Mouse (Mus musculus) liver, embryonic 14 days (tissue): ENCODE measurements around the gene Tmprss7. TPM values are rescaled to one million over a fixed set of nuclear protein-coding genes. Genes with fewer than 3 reads are reported as not detected.

ENCODE experiments used
- polyA plus RNA-seq: library from polyadenylated mRNA; depleted of rRNA; stranded (reverse); fragments of >200 nt; gene quantifications from 2 replicates; pipeline ENCODE4 v1.2.3, GENCODE M21; 2012; rRNA removed

The Tmprss7 gene
- polyA plus RNA-seq, result 0.23 and 0.31 TPM in 2 replicates

DNA sequence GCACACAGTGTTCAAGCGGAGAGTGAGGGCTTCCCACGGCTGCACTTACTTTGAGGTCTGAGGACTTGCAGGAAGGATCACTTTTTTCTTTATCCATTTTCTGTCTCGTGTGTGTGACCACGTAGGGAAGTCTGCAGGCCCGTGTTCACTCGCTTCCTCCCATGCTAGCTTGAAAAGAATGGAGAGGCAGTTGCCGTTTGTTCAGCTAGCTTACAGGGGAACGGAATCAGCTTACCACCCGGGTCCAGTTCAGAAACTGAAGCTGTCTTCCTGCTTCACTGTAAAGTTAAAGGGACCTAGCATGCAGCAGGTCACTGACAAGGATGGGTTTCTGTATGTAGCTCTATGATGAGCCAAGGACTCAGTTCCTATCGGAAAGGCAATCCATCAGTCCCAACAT, at the start of gene Tmprss7:
Gene Tmprss7, minus strand, starts transcription at position 101 of the 400 bp plus-strand sequence.

DNA sequence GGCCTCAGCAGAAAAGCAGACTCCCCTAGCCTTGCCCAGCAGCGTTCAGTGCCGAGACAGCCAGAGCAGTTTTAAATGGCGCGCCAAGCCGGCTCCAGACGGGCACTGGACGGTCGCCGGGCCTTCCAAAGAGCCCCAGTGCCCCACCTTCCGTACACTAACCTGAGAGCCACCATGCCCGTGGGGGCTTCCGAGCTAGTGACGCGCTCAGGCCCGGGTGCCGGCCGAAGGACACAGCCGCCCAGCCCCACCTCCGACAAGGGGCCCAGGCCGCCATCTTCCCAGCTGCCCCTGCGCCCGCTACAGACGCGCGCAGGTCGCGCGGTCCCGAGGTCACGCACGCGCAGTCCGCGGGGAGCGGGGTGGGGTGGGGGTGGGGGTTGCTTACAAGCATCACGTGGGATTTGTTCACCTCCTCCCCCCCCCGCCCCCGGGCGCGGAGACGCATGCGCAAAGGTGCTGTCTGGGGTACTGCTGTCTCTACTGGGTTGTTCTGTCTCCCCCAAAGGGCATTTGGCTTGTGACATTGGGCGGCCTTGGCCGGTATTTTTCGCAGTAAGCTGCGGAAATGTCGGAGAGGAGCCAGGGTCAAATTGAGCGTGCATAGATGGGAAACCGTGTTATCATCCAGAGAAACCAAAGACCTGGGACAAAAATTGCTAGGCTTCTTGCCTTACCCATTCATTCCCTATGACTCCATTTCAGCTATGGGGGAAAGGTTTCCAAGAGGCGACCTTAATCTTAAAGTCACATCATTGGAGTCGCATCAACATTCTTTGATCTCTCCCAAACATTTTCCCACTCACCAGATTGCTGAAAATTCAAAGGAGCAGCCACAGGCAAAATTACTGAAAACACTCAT, 49.4 kb upstream of the Tmprss7 start, which contains the start of gene Abhd10:
Gene Abhd10, minus strand, starts transcription at position 341 of the 862 bp plus-strand sequence.

DNA sequence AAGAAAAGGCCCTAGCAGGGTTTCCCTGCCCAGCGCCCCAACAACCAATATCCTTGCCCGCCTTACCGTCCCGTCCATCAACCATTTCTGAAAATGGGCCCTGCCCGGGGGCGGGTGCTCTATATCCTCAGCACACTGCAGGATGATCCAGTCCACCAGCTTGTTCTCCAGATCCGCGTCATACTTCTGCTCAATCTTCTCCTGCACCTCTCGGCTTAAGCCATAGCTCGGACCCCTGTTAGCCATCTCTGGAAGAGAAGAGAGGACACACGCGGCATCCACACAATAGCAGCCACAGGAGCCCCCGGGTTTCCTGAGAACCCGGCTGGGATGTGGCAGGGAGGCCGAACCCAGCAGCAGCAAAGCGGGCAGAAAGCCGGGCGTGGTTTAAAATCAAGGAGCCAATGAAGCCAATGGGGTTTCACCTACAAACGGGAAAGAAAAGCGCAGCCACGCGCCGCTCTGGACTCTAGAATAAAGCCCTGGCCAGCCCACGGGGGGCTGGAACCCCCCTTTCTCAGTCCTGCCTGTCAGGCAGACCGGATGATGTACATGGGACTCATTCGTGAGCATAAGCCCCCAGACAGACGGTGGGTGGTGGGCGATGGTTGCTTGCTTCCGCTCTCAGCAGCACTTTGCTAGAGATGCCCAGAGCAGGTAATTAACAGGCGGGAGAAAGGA, 30.7 kb upstream of the Tmprss7 start, which contains the start of gene Tagln3:
Gene Tagln3, minus strand, starts transcription at position 548 of the 681 bp plus-strand sequence.

DNA sequence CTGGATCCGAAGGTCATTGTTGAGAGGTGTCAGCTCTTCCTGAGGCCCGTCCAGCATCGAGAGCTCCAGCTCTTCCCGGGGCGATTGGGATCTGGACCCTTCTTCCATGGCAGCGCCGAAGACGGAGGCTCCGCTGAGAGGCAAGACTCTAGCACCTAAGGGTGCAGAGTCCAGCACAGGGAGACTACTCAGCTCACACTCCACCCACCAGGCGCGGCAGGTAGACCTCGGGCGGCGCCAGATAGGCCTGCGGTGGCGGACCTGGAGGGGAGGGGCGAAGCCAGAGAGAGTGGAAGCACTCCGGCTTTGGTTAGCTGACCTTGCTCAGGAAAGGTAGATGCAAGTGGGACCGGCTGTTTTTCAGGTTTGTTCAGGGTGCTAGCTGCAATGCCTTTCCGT, 39.5 kb downstream of the Tmprss7 start, which contains the start of gene BC016579:
Gene BC016579, minus strand, starts transcription at position 135 of the 399 bp plus-strand sequence.

DNA sequence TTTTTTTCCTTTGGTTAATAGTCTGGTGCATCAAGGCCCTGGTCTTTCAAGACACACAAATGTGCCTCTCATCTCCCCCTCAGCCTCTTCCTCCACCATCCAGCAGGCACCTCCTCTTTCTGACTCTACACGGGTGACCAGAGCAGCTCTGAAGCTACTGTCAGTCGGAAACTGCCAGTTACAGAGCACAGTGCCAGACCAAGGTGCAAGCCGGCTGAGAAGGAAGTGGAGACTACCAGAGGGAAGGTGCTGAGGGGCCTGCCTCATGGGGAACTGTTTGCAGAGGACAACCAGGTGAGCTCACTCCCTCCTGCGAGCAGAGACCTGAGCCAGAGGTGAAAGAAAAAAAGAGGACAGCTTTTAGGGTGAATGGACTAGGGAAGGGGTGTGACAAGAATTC, 83.2 kb downstream of the Tmprss7 start, which contains the start of gene Gcsam:
Gene Gcsam, plus strand, starts transcription at position 114 of the 400 bp plus-strand sequence.

Other genes with a start within 250 kb of the Tmprss7 start
- gene Gm609, start 200.7 kb downstream of the Tmprss7 start, polyA plus RNA-seq, result 0.01 and 0.02 TPM in 2 replicates
- gene Gm17783, start 161.6 kb downstream of the Tmprss7 start, polyA plus RNA-seq, result not detected in 2 replicates
- gene Slc9c1, start 158.3 kb downstream of the Tmprss7 start, polyA plus RNA-seq, result 0.01 TPM in 1 of 2 replicates, not detected in the other
- 0.89 and 0.92 TPM in 2 replicates for gene Gcsam, start 83.3 kb downstream of the Tmprss7 start, polyA plus RNA-seq
- 0.17 and 0.19 TPM in 2 replicates for gene BC016579, start 39.6 kb downstream of the Tmprss7 start, polyA plus RNA-seq
- gene Tagln3, start 30.9 kb upstream of the Tmprss7 start, polyA plus RNA-seq, result 0.38 and 0.45 TPM in 2 replicates
- 9.9 and 10.7 TPM in 2 replicates for gene Abhd10, start 49.3 kb upstream of the Tmprss7 start, polyA plus RNA-seq